Mouse (Mus musculus) right cerebral cortex, postnatal 36 days (tissue): ENCODE results near the gene Nop56.

Experiments
- DNase-seq, 2 experiments: peaks; one replicate each; pipeline ENCODE4 v3.0.0; 2022; ENCODE audit warnings: low spot score in 2 of 2, mixed read lengths in 1 of 2

The Nop56 gene

DNA sequence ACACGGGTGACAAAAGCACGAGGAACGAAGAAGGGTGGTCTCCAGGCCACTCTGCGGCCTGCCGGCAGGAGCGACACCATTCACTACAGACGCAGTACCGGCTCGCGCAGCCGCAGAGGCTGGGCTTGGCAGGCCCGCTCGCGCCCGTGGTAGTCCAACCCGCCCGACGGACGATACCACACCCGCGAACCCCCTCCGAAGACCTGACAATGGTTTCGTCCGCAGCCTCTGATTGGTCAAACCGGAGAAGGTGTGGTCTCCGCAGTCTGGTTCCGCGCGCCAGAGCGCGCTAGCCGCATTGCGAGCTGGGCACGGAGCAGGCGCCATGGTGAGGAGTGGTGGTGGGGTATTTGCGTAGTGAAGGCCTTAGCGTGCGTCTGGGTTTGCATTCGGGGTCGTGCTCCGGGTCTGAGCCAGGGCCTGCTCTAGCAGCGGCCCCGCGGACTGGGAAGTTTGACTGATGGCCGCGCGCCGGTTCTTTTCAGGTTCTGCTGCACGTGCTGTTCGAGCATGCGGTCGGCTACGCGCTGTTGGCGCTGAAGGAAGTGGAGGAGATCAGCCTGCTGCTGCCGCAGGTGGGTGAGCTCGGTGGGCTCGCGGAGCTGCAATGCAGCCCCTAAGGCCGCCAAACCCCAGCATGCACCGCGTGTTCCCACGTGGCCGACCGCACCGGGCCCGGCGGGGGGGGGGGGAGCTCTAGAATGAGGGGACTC is at the start of gene Nop56:
Gene Nop56, plus strand, starts transcription at position 282 of the 713 bp plus-strand sequence.
- DNase-seq, result peak; percentile 98 to 99

DNA sequence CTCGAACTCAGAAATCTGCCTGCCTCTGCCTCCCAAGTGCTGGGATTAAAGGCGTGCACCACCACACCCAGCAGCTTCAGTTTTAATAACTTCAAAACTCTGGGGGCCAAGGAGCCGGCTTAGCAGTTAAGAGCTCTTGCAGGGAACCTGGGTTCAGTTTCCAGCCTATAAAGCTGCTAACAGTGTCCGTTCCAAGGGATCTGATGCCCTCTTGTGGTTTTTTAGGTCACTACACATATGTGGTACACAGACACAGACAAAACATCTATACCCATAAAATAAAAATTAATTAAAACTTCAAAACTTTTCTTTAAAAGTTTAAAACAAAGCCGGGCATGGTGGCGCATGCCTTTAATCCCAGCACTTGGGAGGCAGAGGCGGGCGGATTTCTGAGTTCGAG is 27.3 kb upstream of the Nop56 start:
- DNase-seq, result peak in 1 of 2 experiments; percentile 10

DNA sequence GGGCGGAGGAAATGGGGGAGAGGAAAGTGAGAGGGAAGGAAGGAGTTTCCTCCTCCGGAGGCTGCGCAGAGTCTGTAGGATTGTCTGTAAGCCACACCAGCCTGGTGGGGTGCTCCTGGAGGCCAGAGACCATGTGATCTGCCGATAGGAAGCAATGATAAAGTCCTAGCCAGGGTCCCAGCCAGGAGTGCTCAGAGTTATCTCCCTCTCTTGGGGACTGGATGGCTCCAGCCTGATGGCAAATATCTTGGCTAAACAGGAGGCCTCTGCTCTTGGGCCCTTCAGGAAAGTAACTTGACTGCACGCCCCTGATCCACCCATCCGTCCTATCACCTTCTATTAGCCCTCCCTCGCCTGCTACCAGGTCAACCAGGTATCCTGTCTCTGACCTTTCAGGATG is 26.0 kb upstream of the Nop56 start:
- DNase-seq, result no peak

DNA sequence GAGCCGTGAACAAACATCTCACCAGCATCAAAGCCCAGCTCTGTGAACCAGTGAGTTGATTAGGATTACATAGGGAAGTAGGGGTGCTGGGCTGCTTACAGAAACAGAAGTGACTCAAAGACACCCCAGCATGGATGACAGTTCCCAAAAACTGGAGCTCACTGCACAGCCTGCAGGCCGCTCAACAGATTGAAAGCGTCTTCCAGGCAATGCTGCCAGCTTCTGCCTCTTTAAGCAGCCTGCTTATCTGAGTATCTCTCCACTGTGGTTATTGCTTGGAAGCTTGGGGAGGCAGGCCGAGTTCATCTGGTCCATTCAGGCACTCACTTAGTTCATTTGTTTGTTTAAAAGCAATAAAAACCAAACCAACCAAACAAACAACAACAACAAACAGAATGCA is 17.5 kb upstream of the Nop56 start:
- DNase-seq, result no peak

DNA sequence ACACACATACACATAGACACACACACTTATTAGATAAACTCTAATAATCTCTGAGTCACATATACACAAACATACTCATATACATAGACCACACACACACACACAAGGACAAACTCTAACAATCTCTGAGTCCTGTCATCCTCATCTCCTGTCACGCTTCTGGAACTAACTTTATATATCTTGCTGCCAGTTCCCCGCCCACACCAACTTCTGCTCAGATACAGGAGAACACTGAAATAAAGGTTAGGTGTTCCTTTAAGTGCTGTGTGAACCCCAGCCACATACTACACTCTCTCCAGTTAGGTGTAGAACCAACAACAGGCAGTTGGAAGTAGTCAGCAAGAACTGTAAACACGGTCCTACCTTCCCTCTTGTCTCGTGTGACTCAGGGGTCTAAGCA is 13.4 kb upstream of the Nop56 start:
- DNase-seq, result no peak

DNA sequence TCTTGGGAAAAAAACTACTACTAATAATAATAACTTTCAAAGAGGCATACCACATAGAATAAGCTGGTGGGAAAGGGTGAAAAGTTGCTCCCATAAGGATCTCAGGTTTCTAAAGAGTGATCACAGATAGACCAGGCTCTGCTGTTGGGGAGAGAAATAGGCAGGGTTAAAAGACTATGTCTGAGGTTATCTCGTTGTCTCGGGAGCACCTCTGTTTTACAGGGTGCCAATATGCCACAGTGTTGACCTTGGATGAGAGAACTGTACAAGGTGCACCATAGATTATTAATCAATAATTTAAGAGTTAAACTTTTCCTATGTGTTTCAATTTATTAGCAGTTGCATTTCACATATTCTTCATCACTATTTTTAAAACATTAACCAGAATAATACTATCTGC is 12.3 kb upstream of the Nop56 start:
- no peak for DNase-seq

DNA sequence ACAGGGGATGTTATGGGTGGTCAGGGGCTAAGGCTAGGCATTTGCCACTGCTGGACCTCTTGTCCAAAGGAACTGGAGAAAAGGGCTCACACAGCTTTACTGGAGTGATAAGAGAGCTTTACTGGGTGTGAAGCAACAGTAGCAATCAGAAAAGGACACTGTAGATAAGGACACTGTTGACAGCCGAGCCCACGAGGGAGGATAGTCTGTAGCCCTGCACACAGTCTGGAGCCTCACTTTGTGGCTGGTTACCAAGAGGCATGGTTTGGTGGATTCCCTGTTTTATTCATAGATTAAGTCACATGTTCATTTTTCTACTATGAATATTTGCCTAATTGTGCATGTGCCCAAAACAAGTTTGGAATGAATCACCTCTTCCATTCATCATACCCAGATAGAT is 11.8 kb upstream of the Nop56 start:
- DNase-seq, result no peak

DNA sequence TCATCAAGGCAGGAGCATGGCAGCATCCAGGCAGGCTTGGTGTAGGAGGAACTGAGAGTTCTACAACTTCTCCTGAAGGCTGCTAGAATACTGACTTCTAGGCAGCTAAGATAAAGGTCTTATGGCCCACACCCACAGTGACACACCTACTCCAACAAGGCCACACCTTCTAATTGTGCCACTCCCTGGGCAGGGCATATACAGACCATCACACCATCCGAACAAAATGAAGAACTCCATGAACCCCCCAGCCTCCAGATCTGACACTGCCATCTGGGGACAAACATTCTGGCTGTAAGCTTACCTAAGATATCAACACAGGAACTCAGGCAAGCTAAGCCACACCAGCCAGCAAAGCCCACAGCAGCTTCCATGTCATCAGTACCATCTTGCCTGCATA is 8.7 kb upstream of the Nop56 start:
- no peak for DNase-seq

DNA sequence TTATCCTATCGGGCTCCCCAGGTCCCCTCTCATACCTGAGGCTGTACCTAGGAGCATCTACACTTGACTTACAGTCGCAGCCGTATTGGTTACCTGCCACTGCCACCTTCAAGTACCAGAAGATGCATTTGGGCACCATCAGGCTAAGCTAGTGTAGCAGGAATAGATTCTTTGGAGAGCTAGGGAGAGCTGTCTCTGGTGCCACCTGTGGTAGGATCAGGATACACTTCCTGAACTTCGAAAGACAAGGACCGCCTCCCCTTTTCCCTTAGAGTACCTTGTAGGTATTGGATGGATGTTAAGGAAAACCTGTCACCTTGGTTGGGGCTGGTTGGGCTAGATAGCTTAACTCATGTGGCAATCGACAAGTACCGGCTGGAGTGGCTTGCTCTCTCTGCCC is 6.2 kb upstream of the Nop56 start:
- DNase-seq, result no peak

DNA sequence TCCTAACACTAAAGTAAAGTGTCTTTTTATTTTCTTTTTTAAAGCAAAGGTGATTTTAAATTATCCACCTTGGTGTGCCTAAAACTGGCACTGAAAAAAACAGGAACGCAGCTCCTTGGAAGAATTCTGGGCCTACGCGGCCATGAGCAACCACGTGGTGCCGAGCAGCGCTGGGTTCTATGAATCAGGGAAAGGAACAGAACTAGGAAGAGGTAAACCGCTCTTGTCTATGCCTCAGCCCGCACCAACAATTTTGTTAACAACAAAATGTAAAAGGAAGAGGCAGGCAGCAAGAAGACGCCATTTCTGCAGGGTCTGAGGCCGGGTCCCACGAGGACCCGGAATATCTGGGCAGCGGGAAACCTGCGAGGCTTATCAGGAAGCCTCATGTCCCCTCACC is 498 bp upstream of the Nop56 start:
- DNase-seq, result no peak

DNA sequence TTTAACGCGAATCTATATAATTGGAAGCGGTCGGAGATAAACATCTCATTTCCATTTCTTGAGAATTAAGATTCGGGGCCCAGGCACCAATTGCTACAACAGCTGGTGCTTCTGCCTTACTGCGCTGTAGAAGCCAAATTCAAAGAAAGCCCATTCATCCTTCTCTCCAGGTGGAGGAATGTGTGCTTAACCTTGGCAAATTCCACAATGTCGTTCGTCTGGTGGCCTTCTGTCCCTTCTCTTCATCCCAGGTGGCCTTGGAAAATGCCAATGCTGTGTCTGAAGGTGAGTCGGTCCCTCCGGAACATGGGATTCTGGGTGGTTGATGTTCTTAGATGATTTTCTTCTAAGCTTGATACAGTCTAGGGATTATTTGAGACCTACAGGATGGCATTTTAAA is 632 bp downstream of the Nop56 start:
- DNase-seq, result no peak

DNA sequence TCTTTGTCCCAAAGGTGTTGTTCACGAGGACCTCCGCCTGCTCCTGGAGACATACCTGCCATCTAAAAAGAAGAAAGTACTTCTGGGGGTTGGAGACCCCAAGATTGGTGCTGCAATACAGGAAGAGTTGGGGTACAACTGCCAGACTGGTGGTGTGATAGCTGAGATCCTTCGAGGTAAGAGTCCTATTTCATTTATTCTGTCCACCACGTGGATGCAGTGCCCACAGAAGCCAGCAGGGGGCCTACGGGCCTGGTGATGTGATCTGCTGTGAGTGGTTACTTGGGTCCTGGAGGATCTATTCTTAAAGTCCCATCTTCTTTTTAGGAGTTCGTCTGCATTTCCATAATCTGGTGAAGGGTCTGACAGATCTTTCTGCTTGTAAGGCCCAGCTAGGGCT is 1.4 kb downstream of the Nop56 start:
- no peak for DNase-seq

DNA sequence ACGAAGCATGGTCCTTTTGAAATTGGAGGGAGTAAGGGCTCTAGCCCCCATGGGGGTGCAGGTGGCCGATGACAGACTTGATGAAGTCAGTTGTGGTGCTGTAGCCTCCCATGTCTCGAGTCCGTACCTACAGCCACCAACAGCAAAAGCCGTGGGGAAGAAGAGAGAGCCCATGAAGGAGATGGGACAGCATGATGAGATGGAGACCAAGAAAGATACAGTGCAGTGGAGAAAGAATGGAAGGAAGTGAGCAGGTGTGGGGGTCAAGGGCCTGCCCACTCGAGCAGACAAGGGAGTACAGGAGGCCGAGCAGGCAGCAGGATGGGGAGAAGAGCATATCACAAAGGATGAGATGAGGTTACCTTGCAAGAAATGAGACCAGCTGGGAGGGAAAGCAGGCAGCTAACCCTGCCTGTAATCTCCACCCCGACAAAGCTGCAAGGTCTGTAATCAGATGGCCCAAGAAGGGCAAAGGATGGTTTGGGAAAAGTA is 5.4 kb downstream of the Nop56 start:
- no peak for DNase-seq

DNA sequence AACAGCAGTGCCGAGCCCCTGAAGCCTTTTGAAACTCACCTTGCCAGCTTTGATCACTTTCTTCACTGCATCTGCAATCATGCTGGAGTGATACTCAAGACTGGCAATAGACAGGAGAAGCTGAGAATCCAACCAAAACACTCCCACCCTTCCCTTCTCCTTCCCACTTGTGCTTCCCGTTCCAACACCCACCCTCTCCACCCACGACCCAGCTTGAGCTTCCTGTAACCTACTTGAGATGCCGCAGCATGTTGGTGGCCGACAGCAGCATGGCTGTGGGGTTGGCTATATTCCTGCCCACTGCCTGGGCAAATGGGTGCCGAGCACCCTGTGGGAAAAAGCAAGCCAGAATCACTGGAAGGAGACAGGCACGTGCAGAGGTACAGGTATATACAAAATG is 6.0 kb downstream of the Nop56 start:
- DNase-seq, result no peak

DNA sequence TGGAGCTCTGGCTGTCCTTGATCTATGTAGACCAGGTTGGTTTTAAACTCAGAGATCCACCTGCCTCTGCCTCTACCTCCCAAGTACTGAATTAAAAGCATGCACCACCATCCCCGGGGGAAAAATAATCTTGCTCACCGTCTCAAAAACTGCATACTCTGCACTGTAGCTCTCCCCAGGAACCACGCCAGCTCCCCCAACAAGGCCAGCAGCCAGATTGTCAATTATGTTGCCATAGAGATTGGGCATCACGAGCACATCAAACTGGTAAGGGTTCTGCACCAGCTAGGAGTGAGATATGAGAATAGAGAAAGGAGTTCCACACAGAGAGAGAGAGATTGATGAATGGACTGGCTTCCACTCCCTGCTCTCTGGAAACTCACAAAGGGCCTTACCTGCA is 6.6 kb downstream of the Nop56 start:
- DNase-seq, result no peak

DNA sequence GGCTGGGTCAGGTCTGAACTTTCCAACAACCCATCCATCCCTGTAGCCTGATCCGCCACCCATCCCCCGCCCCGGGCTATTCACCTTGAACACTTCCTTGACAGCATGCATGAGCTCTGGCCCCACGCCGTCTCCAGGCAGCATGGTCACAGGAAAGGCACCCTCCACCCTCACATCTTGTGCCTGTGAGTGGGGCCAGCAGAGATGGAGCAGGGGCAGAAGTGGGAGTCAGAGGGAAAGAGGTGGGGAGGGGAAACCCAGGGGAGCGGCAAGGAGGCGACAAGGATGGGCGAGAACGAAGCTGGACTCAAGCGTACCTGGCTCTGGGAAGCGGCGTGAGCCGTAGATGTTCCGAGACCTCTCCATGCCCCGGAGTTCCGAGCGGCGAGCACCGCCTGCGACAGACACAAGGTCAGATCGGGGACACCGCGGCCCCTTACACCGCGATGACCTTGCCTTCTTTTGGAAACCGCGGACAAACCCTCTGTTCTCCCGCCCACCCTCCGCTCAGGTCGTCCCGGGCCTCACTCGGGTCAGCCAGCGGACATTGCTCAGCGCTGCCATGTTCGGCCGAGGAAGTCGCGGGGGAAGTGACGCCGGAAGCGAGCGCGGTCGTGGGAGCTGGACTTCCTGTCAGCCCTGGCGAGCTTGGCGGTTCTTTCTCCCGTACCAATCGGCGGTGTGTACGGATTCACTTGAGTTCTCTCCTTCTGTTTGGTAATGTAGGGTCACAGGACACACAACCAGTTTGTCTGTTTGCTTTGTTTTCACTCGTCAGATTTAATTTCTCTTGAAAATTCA is 9.8 kb downstream of the Nop56 start, which contains the start of gene Idh3b:
Gene Idh3b, minus strand, starts transcription at position 694 of the 801 bp plus-strand sequence.
- DNase-seq, result peak; percentile 88 to 90

DNA sequence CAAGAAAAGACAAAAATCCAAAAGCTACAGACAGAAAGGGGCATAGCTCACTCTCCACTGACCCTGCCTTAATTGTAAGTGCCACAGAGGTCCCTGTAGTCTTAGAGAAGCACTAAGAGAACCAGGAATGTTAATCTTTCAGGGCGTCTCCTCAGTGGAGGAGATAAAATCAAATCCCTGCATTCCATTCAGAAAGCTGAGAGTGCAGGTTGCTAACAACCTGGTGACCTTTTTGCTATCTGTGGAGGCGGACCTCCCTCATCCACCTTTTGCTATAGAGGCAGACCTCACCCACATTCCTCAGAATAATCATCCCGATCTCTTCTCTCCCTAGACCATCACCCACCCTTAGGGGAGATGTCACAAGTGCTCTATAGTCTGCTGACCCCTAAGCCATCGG is 14.9 kb downstream of the Nop56 start:
- no peak for DNase-seq

DNA sequence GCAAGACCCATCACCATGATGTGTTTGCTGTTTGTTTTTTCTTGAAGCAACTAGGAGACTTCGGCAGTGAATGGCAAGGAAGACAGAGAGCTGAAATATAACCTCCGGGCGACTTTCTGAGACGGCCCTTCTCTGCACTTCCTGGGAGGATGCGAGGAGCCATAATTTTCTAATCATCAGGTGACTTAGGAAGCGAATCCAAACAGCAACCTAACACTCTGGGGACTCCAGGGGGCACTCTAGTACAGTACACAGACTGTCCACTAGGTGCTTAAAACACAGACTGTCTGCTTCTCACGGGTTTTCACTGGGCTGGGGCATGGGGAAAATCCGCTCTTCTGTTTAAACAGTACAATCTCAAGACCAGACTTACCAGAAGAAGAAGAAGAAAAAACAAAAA is 17.2 kb downstream of the Nop56 start:
- peak; percentile 65 to 74 for DNase-seq

DNA sequence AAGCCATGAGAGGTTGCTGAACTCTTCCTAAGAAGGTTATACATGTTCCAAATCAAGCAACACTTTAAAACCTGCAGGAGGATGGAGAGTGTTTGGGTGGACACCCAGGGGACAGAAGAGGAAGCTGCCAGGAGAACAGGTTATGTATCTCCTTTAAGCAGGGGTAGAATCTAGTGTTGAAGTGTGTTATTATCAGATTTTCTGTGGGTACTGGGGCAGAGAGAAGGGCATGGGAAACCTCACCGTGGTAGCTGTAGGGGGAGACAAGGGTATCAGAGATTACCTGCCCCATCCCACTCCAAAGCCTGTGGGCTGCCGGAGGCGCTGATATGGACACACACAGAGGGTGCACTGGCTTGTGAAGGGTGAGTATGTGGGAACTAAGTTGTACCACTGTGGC is 18.8 kb downstream of the Nop56 start:
- DNase-seq, result no peak

DNA sequence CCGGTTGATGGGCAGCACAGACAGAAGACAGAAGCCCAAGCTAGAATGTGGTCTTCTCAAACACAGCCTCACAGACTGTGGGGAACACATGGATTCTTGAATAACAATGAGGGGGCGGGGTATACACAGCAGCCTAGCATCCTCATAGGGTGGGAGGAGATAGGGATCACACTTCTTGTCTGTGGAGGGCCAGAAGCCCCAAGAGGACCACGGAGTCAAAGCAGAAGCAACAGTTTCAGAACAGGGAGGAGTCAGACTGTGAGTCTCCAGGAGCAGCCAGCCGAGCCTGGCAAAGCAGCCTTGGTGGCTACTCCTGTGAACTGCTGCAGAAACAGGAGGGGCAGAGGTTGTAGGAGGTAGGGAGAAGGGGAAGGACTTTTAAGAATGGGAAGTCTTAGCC is 19.3 kb downstream of the Nop56 start:
- DNase-seq, result no peak

DNA sequence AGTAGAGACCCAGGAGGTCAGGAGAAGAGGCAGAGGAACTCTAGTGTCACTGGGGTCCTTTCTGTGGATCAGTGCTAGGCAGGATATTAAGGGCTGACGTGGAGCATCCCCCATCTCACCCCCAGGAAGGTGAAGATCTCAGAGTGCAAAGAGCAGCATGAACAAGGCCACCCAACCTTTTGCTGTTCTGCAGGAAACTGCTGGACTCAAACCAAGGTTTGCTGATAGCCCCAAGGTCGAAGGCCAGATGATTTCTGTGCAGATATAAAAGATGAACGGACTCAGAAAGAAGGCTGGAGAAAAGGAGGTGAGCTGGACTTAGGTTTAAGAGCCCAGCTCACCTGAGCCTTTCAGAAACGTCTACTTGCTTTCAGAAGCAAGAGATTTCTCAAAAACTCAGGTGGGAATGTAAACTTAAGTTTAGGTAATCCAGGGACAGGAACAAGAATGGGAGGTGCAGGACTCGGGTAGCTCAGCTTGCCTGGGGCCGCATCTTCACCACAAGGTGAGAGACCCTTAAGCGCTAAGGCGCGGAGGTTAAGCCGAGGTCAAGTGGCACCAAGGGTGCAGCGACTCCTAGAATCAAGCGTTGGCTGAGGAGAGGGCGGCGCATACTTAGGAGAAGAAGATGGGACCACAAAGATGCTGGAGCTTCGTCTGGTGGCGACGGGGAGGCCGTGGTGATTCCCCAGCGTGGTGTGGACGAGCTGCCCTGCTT is 20.1 kb downstream of the Nop56 start:
- no peak for DNase-seq

DNA sequence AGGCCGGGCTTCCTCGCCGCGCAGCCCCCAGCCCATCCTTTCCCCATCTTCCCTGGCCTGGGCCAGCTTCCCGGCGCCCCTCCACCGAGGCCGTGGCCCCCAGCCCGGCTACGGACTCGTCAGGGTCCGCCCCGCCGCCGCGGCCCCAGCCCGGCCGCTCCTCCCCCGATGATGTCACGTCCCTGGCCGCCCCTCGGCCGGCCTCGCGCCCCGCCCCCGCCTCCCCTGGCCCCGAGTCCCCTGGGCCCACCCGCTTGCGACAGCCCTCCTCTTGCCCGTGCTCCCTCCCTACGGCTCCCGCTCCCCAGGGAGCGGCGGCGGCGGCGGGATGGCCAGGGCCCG is 20.7 kb downstream of the Nop56 start, which contains the start of gene Ebf4:
Gene Ebf4, plus strand, starts transcription at position 234 of the 342 bp plus-strand sequence.
- DNase-seq, result no peak
